In the genomic region with DNA sequence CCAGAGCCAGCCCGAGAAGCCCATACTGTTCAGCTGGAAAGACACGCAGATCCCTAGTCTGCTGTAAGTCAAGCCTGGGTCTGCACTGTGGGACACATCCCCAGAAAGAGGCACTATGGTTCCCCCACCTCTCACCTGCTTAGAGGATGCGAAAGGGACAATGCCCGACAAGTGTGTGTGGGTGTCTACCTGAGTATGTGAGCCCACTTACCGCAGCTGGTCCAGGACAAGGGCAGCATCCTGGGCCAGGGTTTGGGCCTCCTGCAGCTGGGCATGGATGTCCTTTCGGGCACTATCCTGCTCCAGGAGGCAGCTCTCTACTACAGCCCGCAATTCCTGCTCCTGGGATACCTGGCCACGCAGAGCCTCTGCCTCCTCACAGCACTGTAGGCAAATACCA, we compare ENCODE assay signal across 38 mouse cellular contexts. TPM values are rescaled to one million over a fixed set of nuclear protein-coding genes. Genes with fewer than 3 reads are reported as not detected.
"Had no signal": no experiment of that assay in that cellular context is flagged by ENCODE, and none has a peak within 500 bp of the region (broad histone marks: within the 10 kb centered on the region; RNA-seq: fewer than 3 reads in every experiment).

No protein-coding gene starts in this region.

- H3K4me3 ChIP-seq: embryonic facial prominence, embryonic 10.5 days; embryonic facial prominence, embryonic 12.5 days; embryonic facial prominence, embryonic 13.5 days; embryonic facial prominence, embryonic 15.5 days; erythroblast, embryonic 14.5 days; forebrain, embryonic 10.5 days; forebrain, embryonic 12.5 days; forebrain, embryonic 13.5 days; forebrain, embryonic 15.5 days; gastrocnemius, adult 2 months; heart, adult 2 months had no signal

- H3K4me2 ChIP-seq: embryonic facial prominence, embryonic 12.5 days; embryonic facial prominence, embryonic 13.5 days; embryonic facial prominence, embryonic 15.5 days; forebrain, embryonic 12.5 days; forebrain, embryonic 13.5 days; forebrain, embryonic 15.5 days had no signal

- DNase-seq: cerebellum, adult 8-10 months; cerebellum, adult 9-10 months; cerebellum, adult 9-11 months; cerebellum, postnatal 10 days; cerebellum, postnatal 14 days; cerebellum, postnatal 25 days; cerebellum, postnatal 36 days; embryo, embryonic 11 days; forebrain, postnatal 0 days; gastrocnemius, adult 2 months; gastrocnemius, postnatal 10 days; gastrocnemius, postnatal 14 days; gastrocnemius, postnatal 25 days; gastrocnemius, postnatal 36 days; heart, adult 18-20 months; heart, adult 2 months had no signal

- H3K27me3 ChIP-seq: embryonic facial prominence, embryonic 12.5 days; embryonic facial prominence, embryonic 13.5 days; embryonic facial prominence, embryonic 15.5 days; forebrain, embryonic 12.5 days; forebrain, embryonic 13.5 days; forebrain, embryonic 15.5 days had no signal

RNA-seq across cellular contexts. Expression of gene Sept12, which starts 54.8 kb away (rescaled TPM):
- total RNA-seq: common myeloid progenitor, adult 5-6 weeks; forebrain, postnatal 0 days; gastrocnemius, adult 18-20 months; gastrocnemius, adult 2 months; gastrocnemius, adult 8-10 months; gastrocnemius, postnatal 10 days; gastrocnemius, postnatal 14 days; gastrocnemius, postnatal 25 days; gastrocnemius, postnatal 36 days; gastrocnemius, postnatal 4 days; granulocyte monocyte progenitor cell, adult 5-6 weeks; heart, adult 18-20 months; heart, adult 2 months; heart, adult 8-10 months had no signal
- polyA plus RNA-seq: cortical plate, adult 2 months; embryonic facial prominence, embryonic 10.5 days; embryonic facial prominence, embryonic 11.5 days; embryonic facial prominence, embryonic 12.5 days; embryonic facial prominence, embryonic 13.5 days; embryonic facial prominence, embryonic 14.5 days; embryonic facial prominence, embryonic 15.5 days; erythroblast, embryonic 14.5 days; forebrain, embryonic 10.5 days; forebrain, embryonic 11.5 days; forebrain, embryonic 12.5 days; forebrain, embryonic 13.5 days; forebrain, embryonic 14.5 days; forebrain, embryonic 15.5 days; forebrain, embryonic 16.5 days; forebrain, postnatal 0 days; frontal cortex, adult 2 months had no signal
